Mouse (Mus musculus) midbrain, embryonic 15.5 days (tissue): Measurements from ENCODE around the gene Nudcd3. TPM values are rescaled to one million over a fixed set of nuclear protein-coding genes. Genes with fewer than 3 reads are reported as not detected.

Experiments
- ATAC-seq: fragments of 200-750 bp; cut with Nextera tagmentation; replicated peaks from 2 replicates; pipeline ENCODE4 v1.8.0; 2017; ENCODE audit warnings: moderate TSS enrichment
- H3K27ac ChIP-seq: fragments of 300-500 bp; sonication (generic); 2 replicates; pipeline ENCODE4 v1.5.1; 2015; ENCODE audit warnings: mild to moderate bottlenecking, inconsistent platforms
- H3K27me3 ChIP-seq: fragments of 300-500 bp; sonication (generic); replicated peaks from 2 replicates; pipeline ENCODE4 v1.6.1; 2015; ENCODE audit warnings: inconsistent platforms
- H3K36me3 ChIP-seq: fragments of 300-500 bp; sonication (generic); replicated peaks from 2 replicates; pipeline ENCODE4 v1.6.1; 2015; ENCODE audit warnings: inconsistent platforms
- H3K4me1 ChIP-seq: fragments of 300-500 bp; sonication (generic); 2 replicates; pipeline ENCODE4 v1.6.1; 2015; ENCODE audit warnings: inconsistent platforms
- H3K4me2 ChIP-seq: fragments of 300-500 bp; sonication (generic); 2 replicates; pipeline ENCODE4 v1.6.1; 2015; ENCODE audit warnings: inconsistent platforms, mild to moderate bottlenecking, moderate library complexity
- H3K4me3 ChIP-seq: fragments of 300-500 bp; sonication (generic); 2 replicates; pipeline ENCODE4 v1.5.1; 2015; ENCODE audit warnings: mild to moderate bottlenecking, inconsistent platforms
- H3K9ac ChIP-seq: fragments of 300-500 bp; sonication (generic); 2 replicates; pipeline ENCODE4 v1.6.1; 2015; ENCODE audit warnings: mild to moderate bottlenecking, inconsistent platforms
- H3K9me3 ChIP-seq: fragments of 300-500 bp; sonication (generic); 2 replicates; pipeline ENCODE4 v1.6.1; 2016; ENCODE audit warnings: inconsistent platforms
- WGBS: fragments of 180-500 bp; shearing (Covaris S2); methylation state at CpG from one replicate; pipeline ENCODE4 v1.1.7; 2015; ENCODE audit warnings: mixed read lengths; 5-methylcytosine and 5-hydroxymethylcytosine counted together
- polyA plus RNA-seq: library from polyadenylated mRNA; unstranded; fragments of >200 nt; fragmentation: Nextera tagmentation; extraction: Ambion mirVana; gene quantifications from 2 replicates; pipeline ENCODE4 v1.2.1, GENCODE M21; 2015

Nudcd3 gene
- polyA plus RNA-seq, 1 experiment from 2014 or later: 77.2 TPM

- Histone ChIP-seq H3K27me3 (peaks cover 32% of the 10 kb centered on the region), H3K9me3 (no peaks in the 10 kb centered on the region), H3K27ac (peak overlapping the region; percentile 90), H3K4me3 (peak overlapping the region; percentile 87), H3K36me3 (no peaks in the 10 kb centered on the region), H3K4me2 (peak overlapping the region; percentile 61), H3K9ac (peak overlapping the region; percentile 82), H3K4me1 (peaks cover 36% of the 10 kb centered on the region)
- under 1% methylated on average over 91 of the region's 95 CpGs for WGBS
- ATAC-seq: peak; percentile 87
Observed at GRCm38 (mm10) chr11:6065551-6066121, 134.6 kb downstream of the Nudcd3 start.

GRCm38 (mm10) chr11:6065046-6065521 is 135.1 kb downstream of the Nudcd3 start:
- Histone ChIP-seq H3K27me3 (peaks cover 32% of the 10 kb centered on the region), H3K4me1 (peaks cover 36% of the 10 kb centered on the region), H3K36me3 (no peaks in the 10 kb centered on the region), H3K27ac (peak overlapping the region; percentile 90), H3K9me3 (no peaks in the 10 kb centered on the region), H3K4me3 (peak overlapping the region; percentile 87), H3K9ac (peak overlapping the region; percentile 82), H3K4me2 (peak overlapping the region; percentile 61)
- WGBS: under 1% methylated on average over 55 of the region's 55 CpGs
- ATAC-seq: peak; percentile 46

- Histone ChIP-seq H3K27ac (peak overlapping the region; percentile 90), H3K36me3 (no peaks in the 10 kb centered on the region), H3K4me2 (peak overlapping the region; percentile 61), H3K4me3 (peak overlapping the region; percentile 87), H3K27me3 (peaks cover 28% of the 10 kb centered on the region), H3K9ac (peak overlapping the region; percentile 82), H3K9me3 (no peaks in the 10 kb centered on the region), H3K4me1 (peaks cover 36% of the 10 kb centered on the region)
- WGBS: 3% methylated on average over 30 of the region's 30 CpGs
- ATAC-seq: no peak
Observed at GRCm38 (mm10) chr11:6064215-6065045, 135.8 kb downstream of the Nudcd3 start.

GRCm38 (mm10) chr11:6063501-6064214 is 136.6 kb downstream of the Nudcd3 start:
- Histone ChIP-seq H3K27me3 (peaks cover 28% of the 10 kb centered on the region), H3K4me2 (peak overlapping the region; percentile 61), H3K4me1 (peaks cover 33% of the 10 kb centered on the region), H3K36me3 (no peaks in the 10 kb centered on the region), H3K9ac (peak overlapping the region; percentile 82), H3K9me3 (no peaks in the 10 kb centered on the region), H3K27ac (peak overlapping the region; percentile 90), H3K4me3 (peak overlapping the region; percentile 87)
- WGBS: 40% methylated on average over 17 of the region's 17 CpGs
- no peak for ATAC-seq

- Histone ChIP-seq H3K36me3 (no peaks in the 10 kb centered on the region), H3K4me2 (peak overlapping the region; percentile 61), H3K9ac (no peak overlapping the region), H3K27ac (no peak overlapping the region), H3K4me3 (peak overlapping the region; percentile 87), H3K27me3 (peaks cover 28% of the 10 kb centered on the region), H3K4me1 (peaks cover 29% of the 10 kb centered on the region), H3K9me3 (no peaks in the 10 kb centered on the region)
- ATAC-seq: no peak
- WGBS: 83% methylated on average over 7 of the region's 7 CpGs
Observed at GRCm38 (mm10) chr11:6063065-6063464, 137.2 kb downstream of the Nudcd3 start.

GRCm38 (mm10) chr11:6062329-6062728 is 137.9 kb downstream of the Nudcd3 start:
- peaks cover 27% of the 10 kb centered on the region for H3K27me3 ChIP-seq
- WGBS: 91% methylated on average over 11 of the region's 11 CpGs

GRCm38 (mm10) chr11:6061891-6062290 is 138.3 kb downstream of the Nudcd3 start:
- ATAC-seq: no peak
- peaks cover 23% of the 10 kb centered on the region for H3K27me3 ChIP-seq
- WGBS: 86% methylated on average over 5 of the region's 5 CpGs
- no peak overlapping the region for H3K4me3 ChIP-seq
- H3K4me2 ChIP-seq: no peak overlapping the region
- H3K36me3 ChIP-seq: no peaks in the 10 kb centered on the region
- H3K4me1 ChIP-seq: peaks cover 27% of the 10 kb centered on the region
- no peak overlapping the region for H3K9ac ChIP-seq
- H3K9me3 ChIP-seq: no peaks in the 10 kb centered on the region
- no peak overlapping the region for H3K27ac ChIP-seq

More at GRCm38 (mm10) chr11:6062329-6062728, 137.9 kb downstream of the Nudcd3 start:
- H3K9me3 ChIP-seq: no peaks in the 10 kb centered on the region
- H3K9ac ChIP-seq: no peak overlapping the region
- ATAC-seq: no peak
- no peaks in the 10 kb centered on the region for H3K36me3 ChIP-seq
- H3K4me3 ChIP-seq: no peak overlapping the region
- peaks cover 27% of the 10 kb centered on the region for H3K4me1 ChIP-seq
- H3K4me2 ChIP-seq: no peak overlapping the region
- H3K27ac ChIP-seq: no peak overlapping the region

- H3K27me3 ChIP-seq: 0 out of 2 replicates have a peak, but pooled peaks cover 4% of the 10 kb centered on the region
- no peaks in the 10 kb centered on the region for H3K9me3 ChIP-seq
- WGBS: 94% methylated on average over 10 of the region's 10 CpGs
- no peak for ATAC-seq
- peaks cover 16% of the 10 kb centered on the region for H3K4me1 ChIP-seq
- H3K9ac ChIP-seq: no peak overlapping the region
- H3K27ac ChIP-seq: no peak overlapping the region
- H3K4me2 ChIP-seq: no peak overlapping the region
- H3K4me3 ChIP-seq: no peak overlapping the region
- no peaks in the 10 kb centered on the region for H3K36me3 ChIP-seq
Observed at GRCm38 (mm10) chr11:6059162-6059561, 141.1 kb downstream of the Nudcd3 start.

Other genes with a start within 250 kb of the Nudcd3 start
- 96.8 and 104 TPM in 2 replicates for gene Ykt6, start 244.7 kb downstream of the Nudcd3 start, polyA plus RNA-seq
- gene Camk2b, start 134.1 kb downstream of the Nudcd3 start, polyA plus RNA-seq: 134 and 147 TPM in 2 replicates
- gene A730071L15Rik, start 386 bp downstream of the Nudcd3 start, polyA plus RNA-seq: 0.48 and 0.56 TPM in 2 replicates
- 0.06 and 0.08 TPM in 2 replicates for gene Npc1l1, start 29.7 kb upstream of the Nudcd3 start, polyA plus RNA-seq
- gene Ddx56, start 67.4 kb upstream of the Nudcd3 start, polyA plus RNA-seq: 71.4 and 72.2 TPM in 2 replicates
- 123 and 128 TPM in 2 replicates for gene Tmed4, start 74.5 kb upstream of the Nudcd3 start, polyA plus RNA-seq
- 118 and 126 TPM in 2 replicates for gene Ogdh, start 91.2 kb upstream of the Nudcd3 start, polyA plus RNA-seq
- gene Zmiz2, start 188.7 kb upstream of the Nudcd3 start, polyA plus RNA-seq: 39.0 and 41.0 TPM in 2 replicates
- 3,416 and 3,418 TPM in 2 replicates for gene Ppia, start 215.0 kb upstream of the Nudcd3 start, polyA plus RNA-seq
- gene H2afv, start 244.0 kb upstream of the Nudcd3 start, polyA plus RNA-seq: 250 and 290 TPM in 2 replicates